Mouse (Mus musculus) olfactory bulb, adult 2 months (tissue): ENCODE measurements around the gene Arhgap5.
"Not testable (repeated sequence)": the region's sequence is repeated elsewhere in the genome, so short reads cannot be mapped to it uniquely, and the experiment has no call there.

Source experiments
- CTCF ChIP-seq: fragments of 200-500 bp; IDR thresholded peaks from 2 replicates; pipeline ENCODE4 v1.5.1; 2012; ENCODE audit warnings: low read depth, mild to moderate bottlenecking, low read length, moderate library complexity; ENCODE audit not compliant: insufficient read depth
- POLR2A ChIP-seq: fragments of 200-500 bp; IDR thresholded peaks from 2 replicates; pipeline ENCODE4 v1.6.1; 2012; ENCODE audit warnings: mild to moderate bottlenecking, low read depth, low read length, moderate library complexity; ENCODE audit not compliant: insufficient read depth

DNA sequence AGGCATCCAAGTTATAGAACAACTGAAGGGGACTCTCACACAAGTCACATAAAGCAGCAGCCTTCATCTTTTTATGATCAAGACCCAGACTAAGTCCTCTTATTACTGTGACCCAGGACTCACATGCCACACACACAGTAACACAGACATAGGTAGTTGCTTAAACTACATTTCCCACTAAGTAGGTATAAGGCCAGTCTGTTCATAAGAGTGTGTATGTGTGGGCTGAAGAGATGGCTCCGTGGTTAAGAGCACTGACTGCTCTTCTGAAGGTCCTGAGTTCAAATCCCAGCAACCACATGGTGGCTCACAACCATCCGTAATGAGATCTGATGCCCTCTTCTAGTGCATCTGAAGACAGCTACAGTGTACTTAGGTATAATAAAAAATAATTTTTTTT, 82.7 kb downstream of the Arhgap5 start:
- TF ChIP-seq POLR2A, CTCF: not testable (repeated sequence)
